Mouse (Mus musculus): ENCODE data around the gene Nid2. TPM values are rescaled to one million over a fixed set of nuclear protein-coding genes. Genes with fewer than 3 reads are reported as not detected.

Nid2 gene
- 29.0 and 34.6 TPM in 2 replicates for polyA plus RNA-seq (2012; rRNA removed; ENCODE audit: low replicate concordance)

DNA sequence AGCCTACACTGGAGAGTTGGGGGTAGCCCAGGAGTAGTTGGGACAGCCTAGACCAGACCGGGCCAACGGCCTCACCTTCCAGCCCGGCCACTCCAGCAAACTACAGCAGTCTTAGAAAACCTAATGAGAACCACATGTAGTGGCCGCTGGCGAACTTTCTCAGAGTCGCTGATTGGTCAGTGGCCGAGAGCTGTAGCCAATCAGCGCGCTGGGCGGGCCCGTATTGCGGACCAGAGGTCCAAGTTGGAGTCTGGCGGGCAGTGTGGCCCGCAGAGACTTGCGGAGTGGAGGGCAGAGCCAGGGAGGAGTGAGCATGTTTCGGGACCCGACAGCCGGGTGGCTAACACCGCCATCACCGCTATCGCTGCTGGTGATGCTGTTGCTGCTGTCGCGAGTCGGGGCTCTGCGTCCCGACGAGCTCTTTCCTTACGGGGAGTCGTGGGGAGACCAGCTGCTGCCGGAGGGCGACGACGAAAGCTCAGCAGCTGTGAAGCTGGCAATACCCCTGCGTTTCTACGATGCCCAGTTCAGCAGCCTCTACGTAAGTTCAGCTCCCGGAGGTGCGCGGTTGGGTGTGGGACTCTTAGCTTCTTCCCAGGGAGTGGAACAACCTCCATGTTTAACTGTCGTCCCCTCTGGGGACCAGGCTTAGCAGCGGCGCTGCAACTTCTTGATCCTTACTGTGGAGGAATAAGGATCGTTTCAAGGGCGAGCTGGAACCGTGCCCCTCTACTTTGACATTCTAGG, at the start of gene Nid2:
TSS of gene Nid2 (plus strand) at position 241 of the 747 bp plus-strand sequence.

DNA sequence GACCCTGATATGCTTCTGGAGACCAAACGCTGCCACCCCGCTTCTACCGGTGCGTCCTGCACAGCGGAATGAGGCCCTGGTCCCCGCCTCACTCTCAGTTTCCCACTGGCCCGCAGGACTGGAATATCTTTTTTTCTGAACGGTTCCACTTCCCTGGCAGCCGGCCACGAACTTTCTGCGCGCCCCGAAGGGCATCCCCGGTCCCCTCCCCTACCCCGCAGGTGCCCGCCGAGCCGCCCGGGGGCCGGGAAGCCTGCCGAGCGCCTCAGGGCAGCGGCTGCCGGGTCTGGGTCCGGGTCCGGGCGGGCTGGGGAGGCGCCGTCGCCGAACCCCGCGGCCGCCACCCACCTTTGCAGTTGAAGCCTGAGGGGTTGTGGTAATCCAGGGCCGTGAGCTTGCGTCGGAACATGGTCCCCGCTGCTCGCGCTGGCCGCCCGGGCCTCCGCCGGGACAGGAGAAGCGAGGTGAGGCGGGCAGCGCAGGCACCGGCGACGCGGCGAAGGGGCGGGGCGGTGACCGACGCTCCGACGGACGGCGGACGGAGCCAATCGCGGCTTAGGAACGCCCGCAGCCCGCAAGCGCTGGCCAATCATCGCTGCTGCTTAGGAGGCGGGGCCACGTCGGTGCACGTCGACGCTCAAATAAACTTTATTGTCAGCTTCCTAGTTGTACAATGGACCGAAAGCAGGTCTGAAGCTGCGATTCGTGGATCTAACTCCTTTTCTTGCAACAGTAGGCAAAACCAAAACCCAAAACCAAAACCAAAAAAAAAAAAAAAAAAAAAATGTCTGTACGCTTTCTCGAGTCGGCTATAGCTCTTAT, 72.5 kb downstream of the Nid2 start, which contains the start of gene Rtraf:
TSS of gene Rtraf (minus strand) at position 504 of the 822 bp plus-strand sequence.

Other genes with a start within 250 kb of the Nid2 start
- not detected in 2 replicates for gene Gm2244, start 201.3 kb upstream of the Nid2 start, polyA plus RNA-seq (2012; rRNA removed; ENCODE audit: low replicate concordance)
- gene Gm2237, start 166.1 kb upstream of the Nid2 start, polyA plus RNA-seq (2012; rRNA removed; ENCODE audit: low replicate concordance), result 0.25 and 0.88 TPM in 2 replicates
- not detected in 2 replicates for gene Gm5458, start 148.7 kb upstream of the Nid2 start, polyA plus RNA-seq (2012; rRNA removed; ENCODE audit: low replicate concordance)
- 17.4 and 26.3 TPM in 2 replicates for gene Rtraf, start 72.6 kb downstream of the Nid2 start, polyA plus RNA-seq (2012; rRNA removed; ENCODE audit: low replicate concordance)
- 14.9 and 18.7 TPM in 2 replicates for gene Gng2, start 226.4 kb downstream of the Nid2 start, polyA plus RNA-seq (2012; rRNA removed; ENCODE audit: low replicate concordance)